Mouse (Mus musculus) myocyte (in vitro differentiated cells): ENCODE data around the gene Gprc5d.

ENCODE experiments used
- TCF12 ChIP-seq: IDR thresholded peaks from one replicate; pipeline ENCODE4 v1.6.1; 2011; ENCODE audit warnings: mild to moderate bottlenecking, control low read depth; ENCODE audit not compliant: poor library complexity, insufficient read depth, severe bottlenecking
- USF1 ChIP-seq: IDR thresholded peaks from one replicate; pipeline ENCODE4 v1.6.1; 2011; ENCODE audit warnings: low read depth, mild to moderate bottlenecking, control low read depth, moderate library complexity

DNA sequence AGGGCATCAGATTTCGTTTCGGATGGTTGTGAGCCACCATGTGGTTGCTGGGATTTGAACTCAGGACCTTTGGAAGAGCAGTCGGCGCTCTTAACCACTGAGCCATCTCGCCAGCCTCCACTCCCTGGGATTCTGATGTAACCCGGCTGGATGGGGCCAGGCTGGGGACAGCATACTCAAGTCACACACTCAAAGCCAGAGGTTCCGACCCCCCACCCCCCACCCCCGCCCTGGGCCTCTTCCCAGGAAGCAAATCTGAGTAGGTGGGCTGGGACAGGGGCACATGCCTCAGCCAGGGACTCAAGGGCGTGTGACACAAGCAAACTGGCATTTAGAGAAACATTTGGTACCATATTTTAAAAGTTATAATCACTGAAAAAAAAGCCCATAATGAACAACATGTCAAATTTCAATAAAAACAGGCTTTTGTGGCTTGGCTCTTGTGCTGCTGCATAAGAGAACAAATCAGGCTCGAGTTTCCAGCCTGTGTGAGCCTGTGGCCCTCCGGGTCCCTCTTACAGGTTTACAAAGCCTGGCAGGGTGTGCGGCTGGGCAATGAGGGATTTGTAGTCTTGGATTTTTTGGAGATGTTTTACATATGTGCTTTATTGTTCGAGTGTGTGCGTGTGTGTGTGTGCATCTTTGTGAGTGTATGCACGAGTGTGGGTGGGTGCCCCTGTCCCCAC, 17.2 kb downstream of the Gprc5d start:
- TF ChIP-seq USF1 (no peak), TCF12 (no peak)
